Mouse (Mus musculus) limb, embryonic 15.5 days (tissue): ENCODE measurements around the gene Sec31b. TPM values are rescaled to one million over a fixed set of nuclear protein-coding genes. Genes with fewer than 3 reads are reported as not detected.

Experiments
- ATAC-seq: fragments of 200-750 bp; cut with Nextera tagmentation; 2 replicates; pipeline ENCODE4 v1.8.0; 2017; ENCODE audit warnings: low read depth, moderate TSS enrichment; ENCODE audit not compliant: insufficient number of reproducible peaks, low FRiP score, low TSS enrichment
- H3K27ac ChIP-seq: fragments of 300-500 bp; sonication (generic); 2 replicates; pipeline ENCODE4 v1.5.1; 2015; ENCODE audit warnings: moderate library complexity, mild to moderate bottlenecking, inconsistent platforms
- H3K27me3 ChIP-seq: fragments of 300-500 bp; sonication (generic); 2 replicates; pipeline ENCODE4 v1.6.1; 2015; ENCODE audit warnings: inconsistent platforms
- H3K36me3 ChIP-seq: fragments of 300-500 bp; sonication (generic); 2 replicates; pipeline ENCODE4 v1.6.1; 2015; ENCODE audit warnings: inconsistent platforms
- H3K4me1 ChIP-seq: fragments of 300-500 bp; sonication (generic); 2 replicates; pipeline ENCODE4 v1.6.1; 2015; ENCODE audit warnings: inconsistent platforms
- H3K4me2 ChIP-seq: fragments of 300-500 bp; sonication (generic); 2 replicates; pipeline ENCODE4 v1.6.1; 2015; ENCODE audit warnings: mild to moderate bottlenecking, inconsistent platforms
- H3K4me3 ChIP-seq: fragments of 300-500 bp; sonication (generic); 2 replicates; pipeline ENCODE4 v1.5.1; 2015; ENCODE audit warnings: mild to moderate bottlenecking, inconsistent platforms
- H3K9ac ChIP-seq: fragments of 300-500 bp; sonication (generic); 2 replicates; pipeline ENCODE4 v1.6.1; 2015; ENCODE audit warnings: inconsistent platforms
- H3K9me3 ChIP-seq: fragments of 300-500 bp; sonication (generic); 2 replicates; pipeline ENCODE4 v1.6.1; 2016; ENCODE audit warnings: inconsistent platforms
- WGBS: fragments of 180-500 bp; shearing (Covaris S2); methylation state at CpG from one replicate; pipeline ENCODE4 v1.1.7; 2015; 5-methylcytosine and 5-hydroxymethylcytosine counted together
- polyA plus RNA-seq: library from polyadenylated mRNA; unstranded; fragments of >200 nt; fragmentation: Nextera tagmentation; extraction: Ambion mirVana; gene quantifications from 2 replicates; pipeline ENCODE4 v1.2.1, GENCODE M21; 2015

The Sec31b gene
- polyA plus RNA-seq, 1 experiment from 2014 or later = 0.35 TPM

- Histone ChIP-seq H3K4me3 (no peak overlapping the region), H3K27me3 (peaks cover 34% of the 10 kb centered on the region), H3K36me3 (no peaks in the 10 kb centered on the region), H3K27ac (no peak overlapping the region), H3K4me2 (no peak overlapping the region), H3K4me1 (peaks cover 13% of the 10 kb centered on the region), H3K9ac (no peak overlapping the region), H3K9me3 (no peaks in the 10 kb centered on the region)
- no peak for ATAC-seq
- WGBS = 29% methylated on average over 7 of the region's 7 CpGs
Measured at GRCm38 (mm10) chr19:44519152-44519551, 26.5 kb downstream of the Sec31b start.

- 53% methylated on average over 12 of the region's 12 CpGs for WGBS
- peaks cover 44% of the 10 kb centered on the region for H3K27me3 ChIP-seq
- H3K9ac ChIP-seq = no peak overlapping the region
- H3K9me3 ChIP-seq = no peaks in the 10 kb centered on the region
- no peak overlapping the region for H3K4me3 ChIP-seq
- no peaks in the 10 kb centered on the region for H3K36me3 ChIP-seq
- no peak overlapping the region for H3K4me2 ChIP-seq
- no peak overlapping the region for H3K27ac ChIP-seq
- peaks cover 13% of the 10 kb centered on the region for H3K4me1 ChIP-seq
- no peak for ATAC-seq
Measured at GRCm38 (mm10) chr19:44517996-44518768, 27.5 kb downstream of the Sec31b start.

GRCm38 (mm10) chr19:44515769-44516168, 29.9 kb downstream of the Sec31b start:
- Histone ChIP-seq H3K4me3 (no peak overlapping the region), H3K9me3 (no peaks in the 10 kb centered on the region), H3K27ac (no peak overlapping the region), H3K4me2 (no peak overlapping the region), H3K4me1 (peaks cover 26% of the 10 kb centered on the region), H3K27me3 (peaks cover 68% of the 10 kb centered on the region), H3K9ac (no peak overlapping the region), H3K36me3 (no peaks in the 10 kb centered on the region)
- 54% methylated on average over 6 of the region's 6 CpGs for WGBS
- no peak for ATAC-seq

GRCm38 (mm10) chr19:44514521-44515451, 30.9 kb downstream of the Sec31b start:
- no peak for ATAC-seq
- H3K27ac ChIP-seq = no peak overlapping the region
- H3K36me3 ChIP-seq = no peaks in the 10 kb centered on the region
- H3K27me3 ChIP-seq = peaks cover 78% of the 10 kb centered on the region
- H3K9me3 ChIP-seq = no peaks in the 10 kb centered on the region
- no peak overlapping the region for H3K4me3 ChIP-seq
- peaks cover 32% of the 10 kb centered on the region for H3K4me1 ChIP-seq
- H3K9ac ChIP-seq = no peak overlapping the region
- 26% methylated on average over 14 of the region's 14 CpGs for WGBS
- no peak overlapping the region for H3K4me2 ChIP-seq

- H3K36me3 ChIP-seq = no peaks in the 10 kb centered on the region
- H3K9ac ChIP-seq = no peak overlapping the region
- no peak overlapping the region for H3K27ac ChIP-seq
- WGBS = 26% methylated on average over 7 of the region's 7 CpGs
- H3K27me3 ChIP-seq = peaks cover 84% of the 10 kb centered on the region
- H3K4me1 ChIP-seq = peaks cover 28% of the 10 kb centered on the region
- ATAC-seq = no peak
- no peak overlapping the region for H3K4me2 ChIP-seq
- no peaks in the 10 kb centered on the region for H3K9me3 ChIP-seq
- no peak overlapping the region for H3K4me3 ChIP-seq
Measured at GRCm38 (mm10) chr19:44513921-44514482, 31.7 kb downstream of the Sec31b start.

- Histone ChIP-seq H3K36me3 (no peaks in the 10 kb centered on the region), H3K27ac (no peak overlapping the region), H3K27me3 (peaks cover 87% of the 10 kb centered on the region), H3K4me3 (no peak overlapping the region), H3K9me3 (no peaks in the 10 kb centered on the region), H3K9ac (no peak overlapping the region), H3K4me2 (no peak overlapping the region), H3K4me1 (peaks cover 27% of the 10 kb centered on the region)
- ATAC-seq = no peak
- 19% methylated on average over 11 of the region's 11 CpGs for WGBS
Measured at GRCm38 (mm10) chr19:44513054-44513833, 32.4 kb downstream of the Sec31b start.

GRCm38 (mm10) chr19:44512601-44513000, 33.1 kb downstream of the Sec31b start:
- H3K27me3 ChIP-seq = peaks cover 89% of the 10 kb centered on the region
- H3K4me2 ChIP-seq = no peak overlapping the region
- H3K4me3 ChIP-seq = no peak overlapping the region
- no peak overlapping the region for H3K27ac ChIP-seq
- 30% methylated on average over 5 of the region's 5 CpGs for WGBS
- H3K36me3 ChIP-seq = no peaks in the 10 kb centered on the region
- no peaks in the 10 kb centered on the region for H3K9me3 ChIP-seq
- no peak overlapping the region for H3K9ac ChIP-seq
- ATAC-seq = no peak
- peaks cover 27% of the 10 kb centered on the region for H3K4me1 ChIP-seq

GRCm38 (mm10) chr19:44511451-44512231, 34.0 kb downstream of the Sec31b start:
- Histone ChIP-seq H3K27ac (no peak overlapping the region), H3K4me1 (peaks cover 27% of the 10 kb centered on the region), H3K9ac (no peak overlapping the region), H3K4me2 (peak overlapping the region; percentile 89), H3K9me3 (no peaks in the 10 kb centered on the region), H3K4me3 (peak overlapping the region; percentile 44), H3K27me3 (peaks cover 88% of the 10 kb centered on the region), H3K36me3 (no peaks in the 10 kb centered on the region)
- ATAC-seq = no peak
- WGBS = under 1% methylated on average over 66 of the region's 66 CpGs

- H3K36me3 ChIP-seq = no peaks in the 10 kb centered on the region
- WGBS = 4% methylated on average over 12 of the region's 12 CpGs
- peaks cover 27% of the 10 kb centered on the region for H3K4me1 ChIP-seq
- H3K27me3 ChIP-seq = peaks cover 81% of the 10 kb centered on the region
- no peak for ATAC-seq
- peak overlapping the region; percentile 89; the same call in 1 of the 2 replicates for H3K4me2 ChIP-seq
- H3K4me3 ChIP-seq = peak overlapping the region; percentile 5; the same call in 1 of the 2 replicates
- H3K9me3 ChIP-seq = no peaks in the 10 kb centered on the region
- H3K27ac ChIP-seq = no peak overlapping the region
- no peak overlapping the region for H3K9ac ChIP-seq
Measured at GRCm38 (mm10) chr19:44510534-44511175, 35.0 kb downstream of the Sec31b start.

- Histone ChIP-seq H3K27ac (no peak overlapping the region), H3K4me3 (no peak overlapping the region), H3K9me3 (no peaks in the 10 kb centered on the region), H3K4me2 (no peak overlapping the region), H3K27me3 (peaks cover 30% of the 10 kb centered on the region), H3K4me1 (no peaks in the 10 kb centered on the region), H3K36me3 (no peaks in the 10 kb centered on the region), H3K9ac (no peak overlapping the region)
- WGBS = 69% methylated on average over 4 of the region's 4 CpGs
- ATAC-seq = no peak
Measured at GRCm38 (mm10) chr19:44502741-44503140, 42.9 kb downstream of the Sec31b start.
